In the genomic region with DNA sequence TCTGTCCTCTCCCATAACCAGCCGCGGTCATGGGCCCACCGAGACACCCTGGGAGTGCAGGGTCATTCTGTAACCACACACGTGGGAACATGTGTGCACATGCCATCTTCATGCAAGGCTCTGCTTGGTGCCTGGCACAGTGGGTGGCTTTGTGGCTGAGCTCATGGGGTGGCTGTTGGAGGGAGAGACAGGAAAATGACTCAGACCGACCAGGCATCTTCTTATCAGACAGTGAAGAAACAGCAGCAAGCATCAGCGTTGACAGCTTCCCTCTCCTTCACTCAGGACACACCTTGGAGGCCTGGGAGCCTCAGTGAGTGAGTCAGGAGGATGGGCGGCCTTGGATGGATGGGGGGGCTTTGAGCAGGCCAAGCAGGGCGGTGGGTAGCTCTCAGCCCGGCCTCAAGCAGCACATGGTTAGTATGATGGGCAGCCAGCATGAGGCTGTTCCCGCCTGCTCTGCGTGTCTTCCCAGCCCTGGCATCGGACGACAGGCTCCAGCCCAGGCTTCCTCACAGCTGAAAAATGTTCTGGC, we compare ENCODE assay signal across 12 mouse cellular contexts. TPM values are rescaled to one million over a fixed set of nuclear protein-coding genes. Genes with fewer than 3 reads are reported as not detected.
DNase-seq lines count a peak whose midpoint lies in the region; TF ChIP-seq lines count a peak whose summit lies in the region.
"Had no signal": no experiment of that assay in that cellular context is flagged by ENCODE, and none has a peak within 500 bp of the region (broad histone marks: within the 10 kb centered on the region; RNA-seq: fewer than 3 reads in every experiment).

No protein-coding gene starts in this region.

- DNase-seq in layer of hippocampus, adult 8-10 months (ENCODE audit: low spot score in 2 of 2), result peak; percentile 1 to 2
- no peak for DNase-seq in layer of hippocampus, adult 11-12 months (ENCODE audit: low spot score)
- peak; percentile 4 for DNase-seq in adrenal gland, postnatal 10 days
- peak; percentile 13 for DNase-seq in heart, postnatal 4 days
- no peak for DNase-seq in c-Kit-positive CD71-positive TER-119-positive erythroid progenitor cells, embryonic 14.5 days (ENCODE audit: low spot score)
- DNase-seq in limb, embryonic 10.5 days (ENCODE audit: low spot score), result no peak
- no peak for DNase-seq in left cerebral cortex, postnatal 4 days
- DNase-seq: cerebellum, postnatal 36 days; lung, embryonic 14.5 days had no signal

- no peak for TF ChIP-seq CTCF in C2C12 (IDR thresholded peaks at IDR 0.05; ENCODE audit: control insufficient read depth, insufficient read depth, insufficient read length)

- H3K79me2 ChIP-seq in C2C12 (ENCODE audit: control insufficient read depth, insufficient read depth), result no peaks in the 10 kb centered on the region

- H3K36me3 ChIP-seq in C2C12 (ENCODE audit: control insufficient read depth, insufficient read depth), result no peaks in the 10 kb centered on the region
- no peaks in the 10 kb centered on the region for H3K36me3 ChIP-seq in limb, embryonic 10.5 days

- H3K27ac ChIP-seq in limb, embryonic 10.5 days, result no peak overlapping the region
- H3K27ac ChIP-seq: hindbrain, embryonic 14.5 days had no signal

- no peaks in the 10 kb centered on the region for H3K27me3 ChIP-seq in C2C12 (ENCODE audit: control insufficient read depth, insufficient read depth, insufficient read length)
- no peaks in the 10 kb centered on the region for H3K27me3 ChIP-seq in limb, embryonic 10.5 days (ENCODE audit: low read depth, poor library complexity, severe bottlenecking)

- no peak overlapping the region for H3ac ChIP-seq in C2C12 (ENCODE audit: control insufficient read depth, insufficient read length, low read depth)

- H3K9me3 ChIP-seq in limb, embryonic 10.5 days (replicated peaks), result no peaks in the 10 kb centered on the region

- intact Hi-C loops in left cerebral cortex, postnatal 4 days (cut with DNase I), result no loop called here

- WGBS in limb, embryonic 10.5 days, result 83% methylated on average over 13 of the region's 13 CpGs

- H3K4me3 ChIP-seq in C2C12 (ENCODE audit: insufficient read depth, poor library complexity, severe bottlenecking), result no peak overlapping the region
- no peak overlapping the region for H3K4me3 ChIP-seq in limb, embryonic 10.5 days
- H3K4me3 ChIP-seq: myocyte had no signal

- H3K79me3 ChIP-seq in C2C12 (ENCODE audit: low read depth), result no peaks in the 10 kb centered on the region

- H3K4me1 ChIP-seq in limb, embryonic 10.5 days, result no peaks in the 10 kb centered on the region

TF ChIP-seq in C2C12, 6 proteins besides CTCF, POLR2A, EP300 and RAD21:
- peak; percentile 27 for TF ChIP-seq MAX (IDR thresholded peaks at IDR 0.05)
- no peak for TF ChIP-seq FOSL1 (IDR thresholded peaks at IDR 0.05; ENCODE audit: insufficient read depth, low read length, poor library complexity, severe bottlenecking)

RNA-seq across cellular contexts. Expression of a gene that starts 32.9 kb away (rescaled TPM):
- total RNA-seq in layer of hippocampus, adult 8-10 months (2022), result 1 to 10 TPM; 1.7 to 2.2 (median 1.7) TPM
- polyA plus RNA-seq in C2C12 (2012; fragmentation: generic; extraction: Trizol), result 78.8 TPM
- total RNA-seq in adrenal gland, postnatal 10 days (2021), result 10 to 100 TPM; 18.7 to 23.3 TPM
- total RNA-seq in heart, postnatal 4 days (2021), result 10 to 100 TPM; 36.7 to 40.9 TPM
- 15.6 and 17.6 TPM in 2 replicates for polyA plus RNA-seq in limb, embryonic 10.5 days (2016; fragmentation: Nextera tagmentation; extraction: Ambion mirVana)
- 1 to 10 TPM; 2.6 to 3.2 TPM for total RNA-seq in left cerebral cortex, postnatal 4 days (2021)

Comparison
In these comparisons a context has a peak if more than half of its experiments do, and no peak if none do; other contexts are left out.
1. DNase-seq: peak in layer of hippocampus, adult 8-10 months (2 of 2), adrenal gland, postnatal 10 days (single experiment) and heart, postnatal 4 days (single experiment); none in layer of hippocampus, adult 11-12 months (single experiment), c-Kit-positive CD71-positive TER-119-positive erythroid progenitor cells, embryonic 14.5 days (single experiment), limb, embryonic 10.5 days (single experiment) and left cerebral cortex, postnatal 4 days (single experiment).
2. RNA of a gene that starts 32.9 kb away (total RNA-seq): 36.7 to 40.9 TPM in heart, postnatal 4 days and 18.7 to 23.3 TPM in adrenal gland, postnatal 10 days; 2.6 to 3.2 TPM in left cerebral cortex, postnatal 4 days and 1.7 to 2.2 TPM in layer of hippocampus, adult 8-10 months; every median in the first group is over 4 times any median in the second.